In the genomic region with DNA sequence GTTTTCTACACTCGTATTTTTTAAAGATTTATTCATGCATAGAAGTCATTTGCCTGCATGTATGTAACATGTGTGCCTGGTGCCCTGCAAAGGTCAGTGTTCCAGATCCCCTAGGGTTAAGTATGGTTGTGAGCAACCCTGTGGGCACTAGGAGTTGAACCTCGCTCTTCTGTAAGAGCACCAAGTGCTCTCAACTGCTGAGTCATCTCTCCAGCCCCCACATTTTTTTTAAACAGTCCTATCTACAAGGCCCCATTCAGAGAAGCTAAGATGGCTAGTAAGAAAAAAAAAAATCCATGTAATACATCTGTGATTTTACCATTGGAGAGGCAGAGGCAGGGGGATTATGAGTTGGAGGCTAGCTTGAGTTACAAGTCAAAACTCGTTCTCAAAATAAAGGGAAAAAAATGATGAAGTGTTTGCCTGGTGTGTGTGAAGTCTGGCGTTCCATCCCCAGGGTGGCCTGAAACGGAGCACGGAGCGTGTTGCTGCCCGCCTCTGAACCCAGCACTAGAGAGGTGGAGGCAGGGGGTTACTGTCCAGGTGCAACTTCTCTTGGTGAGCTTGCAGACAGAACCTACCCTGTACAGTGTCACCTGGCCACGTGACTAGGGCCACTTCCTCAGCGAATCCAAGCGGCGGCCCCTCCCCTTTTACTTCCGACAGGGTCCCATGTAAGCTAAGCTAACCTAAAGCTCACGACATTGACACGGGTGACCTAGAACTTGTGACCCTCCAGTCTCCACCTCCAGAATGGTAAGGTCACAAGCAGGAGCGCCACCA, we compare ENCODE assay signal across 10 mouse cellular contexts. TPM values are rescaled to one million over a fixed set of nuclear protein-coding genes. Genes with fewer than 3 reads are reported as not detected.
A peak's percentile ranks its signal among the peaks of the same experiment; 100 is the strongest.
DNase-seq lines count a peak whose midpoint lies in the region; ATAC-seq and TF ChIP-seq lines count a peak whose summit lies in the region.
"Had no signal": no experiment of that assay in that cellular context is flagged by ENCODE, and none has a peak within 500 bp of the region (broad histone marks: within the 10 kb centered on the region; RNA-seq: fewer than 3 reads in every experiment).

No protein-coding gene starts in this region.

- H3K4me1 ChIP-seq in spleen, adult 2 months (ENCODE audit: control insufficient read depth, insufficient read depth, insufficient read length), result peaks cover 20% of the 10 kb centered on the region
- H3K4me1 ChIP-seq in MEL (ENCODE audit: control insufficient read depth in 1 of 2, insufficient read depth in 2 of 2, low read length in 2 of 2), result peaks cover 13 to 43% of the 10 kb centered on the region in 2 experiments
- H3K4me1 ChIP-seq in liver, embryonic 15.5 days (replicated peaks), result peaks cover 84% of the 10 kb centered on the region
- H3K4me1 ChIP-seq in forebrain, postnatal 0 days (ENCODE audit: insufficient read depth), result no peaks in the 10 kb centered on the region

- H3K4me3 ChIP-seq in spleen, adult 2 months (ENCODE audit: extremely low read depth, insufficient read depth, insufficient read length), result peak overlapping the region; percentile 10; the same call in 1 of the 2 replicates
- no peak overlapping the region for H3K4me3 ChIP-seq in MEL (ENCODE audit: control insufficient read depth in 1 of 2, insufficient read depth in 1 of 2, low read depth in 2 of 2, low read length in 2 of 2)
- H3K4me3 ChIP-seq in liver, embryonic 15.5 days (replicated peaks), result no peak overlapping the region
- no peak overlapping the region for H3K4me3 ChIP-seq in forebrain, postnatal 0 days (ENCODE audit: low read depth, low read length)

- H3K4me2 ChIP-seq in liver, embryonic 15.5 days, result peak overlapping the region; percentile 54
- no peak overlapping the region for H3K4me2 ChIP-seq in forebrain, postnatal 0 days (ENCODE audit: low read depth)

- no peaks in the 10 kb centered on the region for H3K9me3 ChIP-seq in MEL (replicated peaks; ENCODE audit: insufficient read depth, low read length)
- H3K9me3 ChIP-seq in liver, embryonic 15.5 days (replicated peaks), result no peaks in the 10 kb centered on the region
- H3K9me3 ChIP-seq in forebrain, postnatal 0 days (ENCODE audit: low read length), result no peaks in the 10 kb centered on the region

- TF ChIP-seq CTCF in spleen, adult 2 months (IDR thresholded peaks at IDR 0.05; ENCODE audit: extremely low read depth, insufficient read depth, insufficient read length, insufficient replicate concordance), result no peak
- no peak for TF ChIP-seq CTCF in MEL (IDR thresholded peaks at IDR 0.05 in 2 of 3, conservative IDR thresholded peaks at IDR 0.05 in 1 of 3; ENCODE audit: control insufficient read depth in 1 of 3, insufficient read depth in 1 of 3, low read depth in 2 of 3, low read length in 3 of 3, poor library complexity in 1 of 3, severe bottlenecking in 1 of 3)
- TF ChIP-seq CTCF in forebrain, postnatal 0 days (IDR thresholded peaks at IDR 0.05; ENCODE audit: low read depth), result no peak

- no peak for TF ChIP-seq EP300 in MEL (IDR thresholded peaks at IDR 0.05; ENCODE audit: low read depth in 1 of 2, low read length in 2 of 2)

- peak; percentile 67 for ATAC-seq in liver, embryonic 15.5 days (ENCODE audit: insufficient read depth)
- no peak for ATAC-seq in forebrain, postnatal 0 days
- ATAC-seq: intestine, embryonic 16.5 days had no signal

- H3K27ac ChIP-seq in spleen, adult 2 months (ENCODE audit: insufficient read depth, low read length), result peak overlapping the region; percentile 26; the same call in 1 of the 2 replicates
- H3K27ac ChIP-seq in MEL (ENCODE audit: control insufficient read depth, low read depth, low read length), result peak overlapping the region; percentile 36; the same call in 1 of the 2 replicates
- H3K27ac ChIP-seq in liver, embryonic 15.5 days (replicated peaks), result peak overlapping the region; percentile 65
- no peak overlapping the region for H3K27ac ChIP-seq in forebrain, postnatal 0 days (ENCODE audit: low read depth, low read length)

- H3K79me2 ChIP-seq in MEL (ENCODE audit: control insufficient read depth, insufficient read depth, low read length, poor library complexity), result no peaks in the 10 kb centered on the region

- H3K9ac ChIP-seq in MEL (ENCODE audit: control insufficient read depth, low read depth, low read length, poor library complexity, severe bottlenecking), result no peak overlapping the region
- 0 out of 2 replicates have a peak overlapping the region, but pooled peaks have one; percentile 17 for H3K9ac ChIP-seq in liver, embryonic 15.5 days
- H3K9ac ChIP-seq in forebrain, postnatal 0 days, result no peak overlapping the region

- no peaks in the 10 kb centered on the region for H3K27me3 ChIP-seq in spleen, adult 2 months (ENCODE audit: control insufficient read depth, insufficient read depth, low read length)
- H3K27me3 ChIP-seq in MEL (ENCODE audit: control insufficient read depth in 1 of 2, insufficient read depth in 2 of 2, low read length in 2 of 2), result no peaks in the 10 kb centered on the region
- no peaks in the 10 kb centered on the region for H3K27me3 ChIP-seq in liver, embryonic 15.5 days
- H3K27me3 ChIP-seq in forebrain, postnatal 0 days (ENCODE audit: insufficient read depth, low read length), result no peaks in the 10 kb centered on the region

- 41% methylated on average over 16 of the region's 16 CpGs for WGBS in spleen, adult 2 months
- 48% methylated on average over 16 of the region's 16 CpGs for WGBS in liver, embryonic 15.5 days (ENCODE audit: insufficient replicate concordance)
- 73% methylated on average over 16 of the region's 16 CpGs for WGBS in forebrain, postnatal 0 days

- DNase-seq in spleen, adult 2 months (ENCODE audit: low read depth in 1 of 2, low spot score in 2 of 2), result peak in 1 of 2 experiments; percentile 49
- DNase-seq in spleen, postnatal 14 days (ENCODE audit: low spot score in 2 of 2), result no peak
- peak; percentile 68 for DNase-seq in MEL (ENCODE audit: low read depth, low spot score)
- DNase-seq in thymus, postnatal 25 days, result peak; percentile 35
- DNase-seq in kidney, adult 8-10 months, result no peak
- no peak for DNase-seq in embryo, embryonic 10.5 days (ENCODE audit: low spot score)
- no peak for DNase-seq in forebrain, postnatal 0 days
- DNase-seq: gastrocnemius, postnatal 25 days had no signal

- H3K36me3 ChIP-seq in spleen, adult 2 months (ENCODE audit: control insufficient read depth, insufficient read depth, low read length), result no peaks in the 10 kb centered on the region
- peaks cover 0 to 31% of the 10 kb centered on the region in 2 experiments; a peak in 2 of 4 replicates for H3K36me3 ChIP-seq in MEL (ENCODE audit: control insufficient read depth in 1 of 2, insufficient read depth in 2 of 2, low read length in 2 of 2)
- H3K36me3 ChIP-seq in liver, embryonic 15.5 days (replicated peaks), result no peaks in the 10 kb centered on the region
- no peaks in the 10 kb centered on the region for H3K36me3 ChIP-seq in forebrain, postnatal 0 days (ENCODE audit: insufficient read depth)

- TF ChIP-seq POLR2A in spleen, adult 2 months (IDR thresholded peaks at IDR 0.05; ENCODE audit: low read depth, low read length), result no peak; the same call in 1 of the 2 replicates
- TF ChIP-seq POLR2A in MEL (IDR thresholded peaks at IDR 0.05; ENCODE audit: control insufficient read depth in 1 of 2, insufficient read depth in 1 of 2, low read depth in 1 of 2, low read length in 2 of 2, poor library complexity in 1 of 2), result no peak

- TF ChIP-seq RAD21 in MEL (IDR thresholded peaks at IDR 0.05; ENCODE audit: low read depth, low read length), result no peak

TF ChIP-seq in MEL, 35 proteins besides CTCF, POLR2A, EP300 and RAD21:
- TF ChIP-seq ZC3H11A (IDR thresholded peaks at IDR 0.05; ENCODE audit: low read depth, low read length) (no peak), GABPA (IDR thresholded peaks at IDR 0.05; ENCODE audit: low read depth, low read length) (0 out of 2 replicates have a peak, but pooled peaks have one; percentile 76), ZNF384 (IDR thresholded peaks at IDR 0.05; ENCODE audit: low read depth, low read length) (peak; percentile 55), MAFK (IDR thresholded peaks at IDR 0.05; ENCODE audit: borderline replicate concordance, low read depth, low read length) (peak; percentile 87; the same call in 1 of the 2 replicates)

RNA-seq across cellular contexts. Expression of a gene that starts 10.3 kb away (rescaled TPM):
- 86.9 and 101 TPM in 2 replicates for polyA plus RNA-seq in spleen, adult 2 months (2012; rRNA removed)
- total RNA-seq in MEL (2012; rRNA removed), result 267 and 270 TPM in 2 replicates
- 100 to 1,000 TPM; 254 to 427 TPM for polyA plus RNA-seq in MEL (2012; ENCODE audit: insufficient read depth in 1 of 2, insufficient read length in 2 of 2, low read depth in 1 of 2, low replicate concordance in 2 of 2, missing spikeins in 1 of 2)
- 28.0 and 32.1 TPM in 2 replicates for polyA plus RNA-seq in liver, embryonic 15.5 days (2015; fragmentation: Nextera tagmentation; extraction: Ambion mirVana)
- 55.2 and 62.3 TPM in 2 replicates for total RNA-seq in forebrain, postnatal 0 days (2014; rRNA removed)
- polyA plus RNA-seq in forebrain, postnatal 0 days (2015; fragmentation: Nextera tagmentation; extraction: Ambion mirVana), result 20.3 and 20.8 TPM in 2 replicates

RNA-seq across cellular contexts. Expression of a gene that starts 24.3 kb away (rescaled TPM):
- 7.9 and 12.3 TPM in 2 replicates for polyA plus RNA-seq in spleen, adult 2 months (2012; rRNA removed)
- 10.2 and 16.9 TPM in 2 replicates for total RNA-seq in MEL (2012; rRNA removed)
- polyA plus RNA-seq in MEL (2012; ENCODE audit: insufficient read depth in 1 of 2, insufficient read length in 2 of 2, low read depth in 1 of 2, low replicate concordance in 2 of 2, missing spikeins in 1 of 2), result 10 to 100 TPM in 1 of 2 experiments, not detected in 1; 26.0 TPM
- polyA plus RNA-seq in liver, embryonic 15.5 days (2015; fragmentation: Nextera tagmentation; extraction: Ambion mirVana), result 4.8 and 6.5 TPM in 2 replicates
- 52.5 and 59.0 TPM in 2 replicates for total RNA-seq in forebrain, postnatal 0 days (2014; rRNA removed)
- 13.8 and 16.5 TPM in 2 replicates for polyA plus RNA-seq in forebrain, postnatal 0 days (2015; fragmentation: Nextera tagmentation; extraction: Ambion mirVana)

RNA-seq across cellular contexts. Expression of a gene that starts 52.4 kb away (rescaled TPM):
- polyA plus RNA-seq in spleen, adult 2 months (2012; rRNA removed), result 0.05 and 0.09 TPM in 2 replicates
- not detected in 2 replicates for total RNA-seq in MEL (2012; rRNA removed)
- polyA plus RNA-seq in MEL (2012; ENCODE audit: insufficient read depth in 1 of 2, insufficient read length in 2 of 2, low read depth in 1 of 2, low replicate concordance in 2 of 2, missing spikeins in 1 of 2), result not detected
- polyA plus RNA-seq in liver, embryonic 15.5 days (2015; fragmentation: Nextera tagmentation; extraction: Ambion mirVana), result not detected in 2 replicates
- total RNA-seq in forebrain, postnatal 0 days (2014; rRNA removed), result 0.08 TPM in 1 of 2 replicates, not detected in the other
- polyA plus RNA-seq in forebrain, postnatal 0 days (2015; fragmentation: Nextera tagmentation; extraction: Ambion mirVana), result 0.11 and 0.18 TPM in 2 replicates
- total RNA-seq: gastrocnemius, postnatal 25 days had no signal

Comparison
In these comparisons a context has a peak if more than half of its experiments do, and no peak if none do; other contexts are left out.
1. DNase-seq: peak in MEL (single experiment) and thymus, postnatal 25 days (single experiment); none in spleen, postnatal 14 days (0 of 2), kidney, adult 8-10 months (0 of 2), embryo, embryonic 10.5 days (single experiment) and forebrain, postnatal 0 days (single experiment).